Mouse (Mus musculus) embryonic fibroblast, embryonic 13.5 days (primary cell): ENCODE data around the gene Etl4.

Source experiments
- CTCF ChIP-seq: IDR thresholded peaks from 2 replicates; pipeline ENCODE4 v1.5.1; 2011; ENCODE audit warnings: mild to moderate bottlenecking, control low read depth, low read length, moderate library complexity, borderline replicate concordance; ENCODE audit not compliant: insufficient read depth
- POLR2A ChIP-seq: IDR thresholded peaks from 2 replicates; pipeline ENCODE4 v1.6.1; 2011; ENCODE audit warnings: low read depth, mild to moderate bottlenecking, control low read depth, low read length, moderate library complexity

DNA sequence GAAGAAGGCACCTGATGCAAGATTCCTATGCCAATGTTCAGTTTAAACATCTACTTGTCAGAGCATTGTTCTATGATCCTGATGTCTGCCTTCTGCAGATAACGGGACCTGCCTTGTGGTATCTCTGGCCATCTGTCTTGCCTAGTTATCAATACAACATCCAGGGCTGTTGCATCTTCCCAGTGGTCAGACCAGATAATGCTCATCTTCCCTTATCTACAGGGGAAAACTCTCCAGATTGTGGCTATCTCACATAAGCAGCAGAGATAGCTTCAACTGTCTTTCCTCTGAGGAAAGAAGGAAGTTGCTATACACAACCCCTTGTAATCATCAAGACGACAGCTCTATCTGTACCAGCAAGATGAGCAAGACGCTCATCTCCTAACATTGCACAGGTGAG is 579.5 kb downstream of the Etl4 start:
- TF ChIP-seq CTCF = no peak
- TF ChIP-seq POLR2A = no peak
